9 mouse cellular contexts compared by ENCODE assay signal in genomic region chr1:135700605-135701004, GRCm38 (mm10). TPM values are rescaled to one million over a fixed set of nuclear protein-coding genes. Genes with fewer than 3 reads are reported as not detected.
DNase-seq lines count a peak whose midpoint lies in the region; ATAC-seq and TF ChIP-seq lines count a peak whose summit lies in the region.
"Had no signal": no experiment of that assay in that cellular context is flagged by ENCODE, and none has a peak within 500 bp of the region (broad histone marks: within the 10 kb centered on the region; RNA-seq: fewer than 3 reads in every experiment).

No protein-coding gene starts in this region.

- no peak for TF ChIP-seq EP300 in liver, postnatal 0 days (IDR thresholded peaks at IDR 0.05; ENCODE audit: low read depth)

- H3K36me3 ChIP-seq in liver, postnatal 0 days (replicated peaks; ENCODE audit: insufficient read depth, low read length), result no peaks in the 10 kb centered on the region
- no peaks in the 10 kb centered on the region for H3K36me3 ChIP-seq in neural tube, embryonic 13.5 days
- H3K36me3 ChIP-seq: embryonic facial prominence, embryonic 15.5 days had no signal

- peak; percentile 93 for TF ChIP-seq CTCF in liver, postnatal 0 days (IDR thresholded peaks at IDR 0.05; ENCODE audit: low read depth)

- WGBS in liver, postnatal 0 days (ENCODE audit: insufficient replicate concordance), result 1% methylated on average over 7 of the region's 7 CpGs
- WGBS in neural tube, embryonic 13.5 days, result under 1% methylated on average over 7 of the region's 7 CpGs

- 0 out of 2 replicates have a peak, but pooled peaks cover 2% of the 10 kb centered on the region for H3K27me3 ChIP-seq in liver, postnatal 0 days (ENCODE audit: insufficient read depth, low read length)
- peaks cover 19% of the 10 kb centered on the region for H3K27me3 ChIP-seq in neural tube, embryonic 13.5 days

- ATAC-seq in liver, postnatal 0 days, result peak; percentile 44; the same call in 1 of the 2 replicates
- ATAC-seq in neural tube, embryonic 13.5 days (ENCODE audit: low read depth), result 0 out of 2 replicates have a peak, but pooled peaks have one; percentile 16

- H3K4me2 ChIP-seq in liver, postnatal 0 days (ENCODE audit: low read depth, low read length), result no peak overlapping the region
- H3K4me2 ChIP-seq in neural tube, embryonic 13.5 days, result no peak overlapping the region
- H3K4me2 ChIP-seq: embryonic facial prominence, embryonic 15.5 days had no signal

- peaks cover 8% of the 10 kb centered on the region; the same call in 1 of the 2 replicates for H3K4me1 ChIP-seq in liver, postnatal 0 days (ENCODE audit: insufficient read depth)
- peaks cover 23% of the 10 kb centered on the region for H3K4me1 ChIP-seq in neural tube, embryonic 13.5 days (replicated peaks)

- DNase-seq in 3134 (ENCODE audit: extremely low read depth, insufficient read length, low spot score), result peak; percentile 51
- DNase-seq in R1 (ENCODE audit: low read depth, low spot score), result peak; percentile 75
- peak; percentile 95 for DNase-seq in embryo, embryonic 10.5 days (ENCODE audit: low spot score)
- peak; percentile 59 to 76 for DNase-seq in gastrocnemius, postnatal 4 days (ENCODE audit: low spot score in 2 of 2)
- DNase-seq in kidney, postnatal 36 days, result peak; percentile 70 to 92
- peak; percentile 87 for DNase-seq in liver, postnatal 0 days
- DNase-seq in testis, postnatal 10 days (ENCODE audit: low spot score), result peak; percentile 91

- no peak overlapping the region for H3K4me3 ChIP-seq in liver, postnatal 0 days (ENCODE audit: low read depth, low read length)
- no peak overlapping the region for H3K4me3 ChIP-seq in neural tube, embryonic 13.5 days
- H3K4me3 ChIP-seq: embryonic facial prominence, embryonic 15.5 days had no signal

- H3K9ac ChIP-seq in liver, postnatal 0 days (replicated peaks), result no peak overlapping the region
- H3K9ac ChIP-seq in neural tube, embryonic 13.5 days, result no peak overlapping the region
- H3K9ac ChIP-seq: embryonic facial prominence, embryonic 15.5 days had no signal

- no peak overlapping the region for H3K27ac ChIP-seq in liver, postnatal 0 days (ENCODE audit: low read depth)
- H3K27ac ChIP-seq in neural tube, embryonic 13.5 days (replicated peaks), result no peak overlapping the region
- H3K27ac ChIP-seq: embryonic facial prominence, embryonic 15.5 days had no signal

- no peaks in the 10 kb centered on the region for H3K9me3 ChIP-seq in liver, postnatal 0 days (ENCODE audit: low read length)
- no peaks in the 10 kb centered on the region for H3K9me3 ChIP-seq in neural tube, embryonic 13.5 days
- H3K9me3 ChIP-seq: embryonic facial prominence, embryonic 15.5 days had no signal

RNA-seq across cellular contexts. Expression of gene Csrp1, which starts 19.3 kb away (rescaled TPM):
- 100 to 1,000 TPM; 109 to 114 TPM for total RNA-seq in gastrocnemius, postnatal 4 days (2021)
- 23.5 and 25.9 TPM in 2 replicates for polyA plus RNA-seq in liver, postnatal 0 days (2015; fragmentation: Nextera tagmentation; extraction: Ambion mirVana)
- 28.0 and 30.6 TPM in 2 replicates for polyA plus RNA-seq in neural tube, embryonic 13.5 days (2015; fragmentation: Nextera tagmentation; extraction: Ambion mirVana)
